Mouse (Mus musculus): ENCODE data around the gene Tspan5.

DNA sequence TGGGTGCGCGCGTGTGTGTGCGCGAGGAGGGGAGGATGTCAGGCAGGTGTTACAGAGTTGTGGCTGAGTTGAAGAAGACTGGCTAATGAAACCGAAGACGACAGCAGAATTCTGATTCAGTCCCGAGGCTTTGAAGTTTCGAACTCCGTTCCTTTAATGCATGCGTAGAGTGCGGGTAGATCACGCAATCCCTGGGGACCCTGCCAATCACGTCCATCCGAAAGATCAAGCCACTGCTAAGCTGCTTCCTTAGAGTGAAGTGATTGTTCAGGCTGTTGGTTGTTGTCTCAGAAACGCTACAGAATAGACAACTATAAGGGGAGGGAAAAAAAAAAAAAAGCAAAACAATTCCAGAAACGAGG, 46.5 kb downstream of the Tspan5 start:
- no peak for TF ChIP-seq CTCF (IDR thresholded peaks at IDR 0.05; ENCODE audit: low read depth, low read length)
- no peak for TF ChIP-seq POLR2A (IDR thresholded peaks at IDR 0.05; ENCODE audit: insufficient read depth, low read length)

All from ES-Bruce4 (cell line).